Mouse (Mus musculus) kidney, adult 9 months (tissue): ENCODE measurements around the gene Rnf212.
A peak's percentile ranks its signal among the peaks of the same experiment; 100 is the strongest.

Experiments
- DNase-seq: peaks from one replicate; pipeline ENCODE4 v3.0.0; 2022

The Rnf212 gene

DNA sequence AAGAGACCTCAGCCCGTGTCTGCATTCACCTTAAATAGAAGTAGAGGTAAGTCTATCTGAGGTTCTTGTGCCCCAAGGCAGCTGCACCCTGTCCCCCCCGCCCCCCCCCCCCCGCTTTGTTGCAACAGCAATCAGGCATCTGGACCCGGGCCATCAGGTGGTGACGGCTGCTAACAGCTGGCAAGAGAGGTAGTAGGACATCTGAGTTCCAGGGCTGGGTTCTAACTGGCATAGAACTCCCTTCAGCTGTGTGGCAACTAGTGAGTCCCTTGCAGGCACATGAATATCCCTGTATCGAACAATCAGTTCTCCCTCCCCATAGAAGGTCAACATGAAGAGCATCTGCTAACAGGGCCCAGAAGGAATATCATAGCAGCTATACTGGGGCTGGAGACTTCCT lies 62.8 kb downstream of the Rnf212 start:
- DNase-seq: no peak

DNA sequence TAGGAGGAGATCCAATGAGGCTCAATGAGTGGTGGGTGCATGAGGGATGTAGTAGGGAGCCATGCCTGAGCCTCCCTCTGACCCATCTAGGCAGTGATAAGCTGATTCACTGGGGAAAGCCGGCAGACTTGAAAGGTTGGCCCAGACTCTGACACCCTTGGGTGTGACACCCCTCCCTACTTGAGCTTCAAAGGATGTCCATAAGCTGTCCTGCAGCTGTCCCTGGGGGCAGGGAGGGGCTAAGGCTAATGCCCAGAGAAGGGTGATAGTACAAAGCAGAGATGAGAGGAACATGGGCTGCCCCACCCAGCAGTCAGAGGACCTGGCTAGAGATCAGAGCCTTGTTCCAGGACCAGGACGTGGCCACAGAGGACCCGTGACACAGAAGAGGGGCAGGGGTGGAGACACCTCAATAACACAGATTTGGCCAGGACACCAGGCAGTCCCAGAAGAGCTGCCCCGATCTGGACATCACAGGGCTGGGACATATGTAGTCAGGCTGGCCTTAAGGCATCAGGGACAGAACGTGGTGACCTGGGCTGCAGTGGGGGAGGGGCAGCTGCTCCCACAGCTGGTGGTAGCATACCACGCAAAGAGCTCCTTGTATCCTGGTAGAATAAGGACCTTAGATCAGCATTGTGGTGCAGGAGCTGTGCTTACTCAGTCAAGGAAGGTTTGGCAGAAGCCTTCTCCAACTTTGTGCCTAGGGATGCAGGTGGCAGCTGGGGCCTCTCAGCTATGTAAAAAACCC lies 65.6 kb downstream of the Rnf212 start:
- DNase-seq: no peak

DNA sequence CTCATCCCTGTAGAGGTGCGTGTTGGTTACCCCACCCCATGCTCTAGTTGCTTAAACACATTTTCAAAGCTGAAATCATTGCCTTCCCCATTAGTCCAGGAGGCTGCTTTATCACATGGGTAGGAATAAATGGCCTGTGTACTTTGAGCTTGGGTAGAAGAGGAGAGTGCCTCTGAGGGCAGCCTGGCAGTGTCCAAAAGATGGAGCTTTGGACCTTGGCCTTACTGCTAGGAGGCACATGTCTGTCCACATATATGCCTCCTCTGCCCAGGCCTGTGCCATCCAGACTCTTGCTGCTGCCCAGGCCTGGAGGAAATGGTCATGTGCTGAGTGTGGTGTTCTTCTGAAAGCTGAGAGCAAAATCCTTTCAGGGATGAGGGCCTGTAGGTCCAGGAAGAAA lies 66.4 kb downstream of the Rnf212 start:
- DNase-seq: peak; percentile 88

DNA sequence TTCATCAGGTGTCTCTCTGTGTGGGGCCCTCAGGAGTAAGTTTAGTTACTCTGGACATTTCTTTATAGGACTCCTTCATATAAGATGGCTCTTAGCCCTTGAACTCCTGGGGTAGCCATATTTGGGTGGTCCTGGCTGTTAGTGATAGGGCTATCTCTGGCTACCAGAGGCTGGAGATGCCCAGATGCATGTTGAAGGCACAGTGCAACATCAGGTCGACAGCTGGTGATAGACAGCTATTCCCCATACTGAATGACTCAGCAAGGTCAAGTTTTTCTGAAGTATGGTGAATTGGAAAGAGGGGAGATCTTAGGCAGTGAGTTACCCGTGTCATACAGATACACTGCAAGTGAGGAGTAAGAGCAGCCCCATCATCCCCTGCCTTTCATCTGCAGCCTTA lies 67.0 kb downstream of the Rnf212 start:
- no peak for DNase-seq

DNA sequence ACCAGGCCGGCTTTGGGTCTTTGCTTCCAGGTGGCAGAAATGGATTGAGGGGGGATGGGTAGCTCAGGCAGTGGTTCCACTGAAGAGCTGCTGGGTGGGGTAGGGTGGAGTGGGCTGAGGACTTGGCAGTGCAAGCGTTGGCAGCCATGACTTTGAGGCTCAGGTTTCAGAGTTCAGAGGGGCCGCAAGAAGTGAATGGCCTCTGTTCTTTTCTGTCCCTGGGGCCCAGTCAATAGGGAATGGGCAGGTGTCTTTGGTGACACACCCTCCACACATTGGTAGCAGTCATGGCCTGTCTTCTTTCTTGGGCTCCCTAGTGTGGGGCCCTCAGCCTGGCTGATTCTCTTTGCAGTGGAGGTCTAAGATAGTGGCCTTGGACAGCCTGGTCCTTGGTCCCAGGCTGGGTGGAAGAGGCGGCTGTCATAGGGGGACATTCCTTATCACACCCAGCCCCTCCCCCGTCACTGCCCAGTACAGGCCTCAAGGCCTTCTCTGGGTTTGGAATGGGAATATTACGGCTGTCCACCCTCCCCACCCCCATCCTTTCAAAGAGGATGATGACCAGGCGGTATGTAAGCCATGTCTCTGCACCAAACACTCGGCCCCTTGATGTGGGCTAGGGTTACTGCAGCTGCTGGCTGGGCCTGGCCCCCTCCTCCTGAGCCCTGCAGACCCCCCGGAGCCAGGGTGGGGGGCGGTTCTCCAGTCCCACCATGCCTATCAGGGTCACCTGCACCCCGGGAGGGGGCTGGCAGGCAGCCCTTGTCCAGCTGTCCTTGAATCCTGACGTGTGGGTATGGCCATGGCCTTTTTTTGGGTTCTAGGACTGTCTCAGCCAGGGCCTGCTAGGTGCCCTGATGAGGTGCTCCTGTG lies 70.8 kb downstream of the Rnf212 start:
- no peak for DNase-seq

DNA sequence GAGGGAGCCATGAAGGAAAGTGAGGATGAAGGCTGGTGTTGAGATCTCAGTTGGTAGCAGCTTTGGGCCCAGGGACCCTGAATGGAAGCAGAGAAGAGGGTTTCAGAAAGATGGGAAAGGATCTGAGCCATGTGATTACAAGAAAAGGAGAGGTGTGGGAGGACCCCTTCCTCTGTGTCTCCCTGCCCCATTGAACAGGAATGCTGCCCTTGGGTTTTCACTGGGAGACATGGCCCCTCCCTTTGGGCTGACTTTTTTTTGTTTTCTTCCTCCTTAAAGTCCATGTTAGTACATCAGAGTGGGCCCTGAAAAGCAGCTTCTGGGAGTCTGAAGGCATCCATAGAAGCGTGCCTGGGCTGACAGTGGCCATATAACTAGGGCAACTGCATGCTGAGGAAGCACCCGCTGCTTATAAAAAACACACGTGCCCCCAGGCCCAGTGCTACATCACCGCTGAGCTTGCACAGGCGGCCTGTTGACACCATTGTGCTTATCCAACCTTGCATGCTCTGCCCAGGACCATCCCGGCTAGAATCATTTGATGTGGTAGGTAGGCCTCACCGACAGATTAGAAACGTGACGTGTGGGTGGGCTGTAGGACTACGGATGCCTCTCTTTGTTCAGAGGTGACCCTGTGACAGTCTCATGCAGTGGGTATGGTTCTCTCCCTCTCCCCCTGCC lies 73.3 kb downstream of the Rnf212 start:
- DNase-seq: no peak

DNA sequence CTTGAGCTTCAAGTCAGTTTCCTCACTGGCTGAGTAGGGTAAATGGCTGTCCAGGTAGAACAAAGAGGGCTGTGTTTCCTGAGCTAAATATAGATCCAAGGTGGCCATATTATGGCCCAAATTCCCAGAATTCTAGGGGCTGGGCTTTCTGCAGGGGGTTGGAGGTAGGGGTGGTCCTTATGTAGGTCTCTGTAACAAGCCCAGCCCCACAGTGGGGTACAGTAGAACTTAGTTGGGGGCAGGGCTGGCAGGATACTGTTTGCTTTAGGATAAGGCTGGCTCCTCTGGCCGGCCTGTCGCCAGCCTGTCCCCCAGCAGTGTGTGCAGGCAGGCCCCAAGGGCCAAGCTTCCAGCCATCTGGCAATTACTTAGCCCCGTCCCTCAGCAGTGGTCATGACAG lies 74.4 kb downstream of the Rnf212 start:
- DNase-seq: no peak

DNA sequence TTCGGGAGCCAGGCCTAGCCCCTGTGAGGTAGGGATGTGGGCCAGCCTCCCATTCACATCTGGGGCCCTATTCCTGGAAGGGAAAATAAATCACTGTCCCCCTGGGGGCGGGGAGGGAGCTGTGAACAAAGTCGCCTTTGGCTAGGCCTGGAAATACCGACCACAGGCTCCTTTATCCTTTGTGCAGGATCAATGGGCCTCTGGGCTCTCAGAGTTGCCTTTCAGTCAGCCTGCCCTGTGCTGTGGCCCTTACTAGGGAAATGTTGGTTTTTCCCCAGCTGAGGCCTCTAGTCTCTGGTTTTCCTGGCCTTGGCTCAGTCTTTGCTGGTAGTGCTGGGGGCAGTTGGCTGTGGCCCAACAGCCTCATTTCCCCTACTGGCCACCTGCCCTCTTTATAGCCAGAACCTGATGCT lies 77.4 kb downstream of the Rnf212 start:
- DNase-seq: no peak

DNA sequence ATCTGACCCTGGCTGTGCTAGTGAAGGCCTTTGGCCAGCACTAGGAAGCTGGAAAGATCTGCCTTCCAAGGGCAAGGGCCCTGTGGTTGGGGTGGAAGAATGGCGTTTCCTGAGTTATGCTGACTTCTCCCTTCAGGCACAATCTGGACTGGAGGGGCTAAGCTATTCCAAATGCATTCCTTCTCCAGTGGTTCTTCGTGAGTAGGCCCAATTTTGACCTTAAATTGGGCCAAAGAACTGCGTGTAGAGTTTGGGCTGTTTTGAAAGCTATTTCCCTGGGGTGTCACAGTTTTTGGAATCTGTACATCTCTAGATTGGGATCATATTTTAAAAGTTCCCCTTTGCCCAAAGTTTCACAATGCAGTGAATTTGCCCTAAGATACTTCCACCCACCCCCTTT lies 78.2 kb downstream of the Rnf212 start:
- peak; percentile 34 for DNase-seq

DNA sequence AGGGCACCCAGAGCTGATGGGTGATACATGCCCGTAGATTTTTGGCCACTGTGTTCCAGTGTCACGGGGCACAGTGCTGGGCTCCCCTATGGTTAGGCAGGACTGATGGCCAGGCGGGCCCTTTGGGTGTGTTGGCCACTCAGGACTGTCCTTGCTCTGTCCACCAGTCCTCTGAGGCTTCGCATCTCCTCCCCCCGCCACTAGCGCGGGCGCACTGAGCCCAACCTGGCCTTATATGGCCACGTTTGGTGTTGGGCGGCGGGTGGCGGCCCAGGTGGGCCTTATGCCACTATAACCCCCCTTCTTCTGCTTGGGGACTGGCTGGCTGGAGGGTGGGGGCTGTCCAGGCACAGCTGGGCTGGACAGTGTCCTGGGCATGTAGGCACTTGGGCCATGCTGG lies 78.9 kb downstream of the Rnf212 start:
- no peak for DNase-seq

DNA sequence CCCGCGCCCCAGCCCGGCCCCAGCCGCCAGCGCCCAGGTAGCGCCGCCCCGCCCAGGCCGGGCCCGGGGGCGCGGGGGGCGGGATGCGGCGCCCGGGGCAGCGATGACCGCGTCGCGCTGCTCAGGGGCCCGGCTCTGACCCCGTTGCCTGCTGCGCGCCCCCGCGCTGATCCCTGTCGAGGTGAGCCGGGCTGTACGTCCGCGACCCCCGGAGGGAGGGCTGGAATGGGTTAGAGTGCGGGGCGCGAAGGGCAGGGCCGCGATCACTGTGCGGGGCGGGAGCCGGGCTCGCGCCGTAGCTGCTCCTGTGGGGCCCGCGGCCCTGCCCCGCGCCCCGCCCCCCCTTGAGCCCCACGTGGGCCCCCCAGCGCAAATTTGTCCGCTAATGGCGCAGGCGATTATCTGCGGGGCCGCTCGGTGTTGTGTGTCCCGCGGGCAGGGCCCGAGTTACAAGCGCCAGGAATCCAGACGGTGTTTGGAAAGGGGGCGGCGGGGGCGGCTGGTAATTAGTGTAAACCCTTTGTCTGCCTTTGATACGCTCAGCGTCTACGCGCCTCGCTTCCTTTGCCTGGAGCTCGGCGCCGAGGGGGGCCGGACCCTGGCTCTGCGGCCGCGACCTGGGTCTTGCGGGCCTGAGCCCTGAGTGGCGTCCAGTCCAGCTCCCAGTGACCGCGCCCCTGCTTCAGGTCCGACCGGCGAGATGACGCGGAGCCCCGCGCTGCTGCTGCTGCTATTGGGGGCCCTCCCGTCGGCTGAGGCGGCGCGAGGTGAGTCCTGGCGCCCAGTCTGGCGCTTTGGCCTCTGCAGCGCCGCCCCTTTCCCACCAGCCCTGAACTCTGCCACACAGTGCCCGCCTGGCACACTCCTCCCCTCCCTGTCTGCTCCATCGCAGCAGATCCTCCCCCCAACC lies 80.2 kb downstream of the Rnf212 start:
- DNase-seq: peak; percentile 72

DNA sequence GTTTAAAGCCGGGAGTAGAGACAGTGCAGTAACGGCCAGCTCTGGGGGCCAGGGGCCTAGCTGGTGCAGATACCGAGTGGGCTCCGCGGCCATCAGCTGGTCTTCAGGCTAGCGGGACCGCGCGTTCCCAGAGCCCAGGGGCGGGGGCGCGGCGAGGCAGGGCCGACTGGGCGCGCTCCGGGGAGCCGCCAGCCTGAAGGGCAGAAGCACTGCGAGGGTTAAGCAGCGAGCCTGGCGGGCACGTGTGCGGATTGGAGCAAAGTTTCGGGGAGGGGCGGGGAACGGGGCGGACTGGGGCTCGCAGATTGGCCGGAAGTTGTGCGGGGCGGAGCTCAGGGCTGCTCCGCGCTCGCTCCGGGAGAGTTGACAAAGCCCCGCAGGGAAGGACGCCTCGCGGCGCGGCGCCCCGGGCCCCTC lies 80.9 kb downstream of the Rnf212 start:
- DNase-seq: peak; percentile 82

DNA sequence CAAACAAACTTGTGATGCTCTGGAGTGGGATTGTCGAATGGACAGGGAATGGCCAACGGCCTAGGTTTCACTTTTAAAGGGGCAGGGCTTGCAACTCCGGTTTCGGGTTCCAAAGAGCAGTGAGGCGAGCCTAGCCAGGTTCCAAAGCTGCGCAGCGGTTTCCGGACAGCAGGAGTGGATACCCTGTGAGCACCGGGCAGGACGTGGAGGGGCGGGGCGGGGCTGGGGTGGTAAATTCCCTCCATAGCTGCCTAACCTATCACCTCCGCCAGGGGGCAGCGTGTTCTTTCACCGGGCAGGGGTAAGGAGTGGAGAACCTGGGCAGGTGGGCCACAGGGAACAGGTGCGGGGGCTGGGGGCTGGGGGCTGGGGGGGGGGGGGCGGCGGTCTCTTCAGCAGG lies 82.5 kb downstream of the Rnf212 start, which contains the start of gene Fgfrl1:
TSS of gene Fgfrl1 (plus strand) at position 112 of the 400 bp plus-strand sequence.
- DNase-seq: peak; percentile 78

DNA sequence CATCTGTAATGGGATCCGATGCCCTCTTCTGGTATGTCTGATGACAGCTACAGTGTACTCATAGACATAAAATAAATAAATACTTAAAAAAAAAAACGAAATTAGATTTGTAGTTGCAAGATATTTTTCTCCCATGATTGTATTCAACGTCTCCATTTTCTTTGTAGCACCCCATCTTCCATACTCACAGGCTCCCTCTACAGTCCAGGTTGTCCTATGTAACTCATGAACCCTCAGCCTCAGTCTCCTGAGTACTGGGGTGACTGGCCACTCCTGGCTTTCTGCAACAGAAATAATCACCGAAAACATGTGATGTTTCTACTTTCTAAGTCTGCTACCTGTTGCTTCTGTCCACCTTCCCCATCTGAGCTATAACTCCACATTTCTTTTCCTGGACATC lies 83.6 kb downstream of the Rnf212 start:
- no peak for DNase-seq

DNA sequence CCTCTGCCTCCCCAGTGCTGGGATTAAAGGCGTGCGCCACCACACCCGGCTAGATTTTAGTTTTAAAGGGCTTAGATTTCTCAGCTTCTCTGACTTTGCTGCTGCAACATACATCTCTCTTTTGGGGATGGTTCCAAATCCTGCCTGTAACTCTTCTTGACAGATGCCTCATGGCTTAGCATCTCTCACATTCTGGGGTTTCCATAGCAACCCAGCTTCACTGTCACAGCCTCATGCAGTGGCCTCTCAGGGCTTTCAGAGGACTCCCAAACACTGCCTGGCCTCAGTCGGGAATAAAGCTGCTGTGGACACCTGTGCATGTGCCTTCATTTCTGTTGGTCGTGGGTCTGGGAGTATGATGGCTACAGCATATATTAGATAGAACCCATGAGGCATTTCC lies 85.7 kb downstream of the Rnf212 start:
- DNase-seq: no peak

DNA sequence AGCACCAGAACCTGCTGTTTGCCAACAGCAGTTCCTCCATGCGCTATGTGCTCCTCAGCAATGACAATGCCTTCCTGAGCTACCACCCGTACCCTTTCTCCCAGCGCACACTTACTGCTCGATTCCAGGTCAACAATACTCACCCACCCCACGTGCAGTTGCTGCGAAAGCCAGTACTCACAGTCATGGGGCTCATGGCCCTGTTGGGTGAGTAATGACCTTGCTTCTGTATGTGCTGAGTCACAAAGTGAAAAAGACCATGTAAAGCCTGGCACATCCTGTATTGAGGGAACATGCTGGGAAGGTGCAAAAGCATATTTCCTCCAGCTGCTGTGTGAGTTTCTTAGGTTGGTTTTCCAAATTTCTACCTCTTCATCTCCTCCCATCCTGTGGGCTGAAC lies 93.9 kb downstream of the Rnf212 start:
- no peak for DNase-seq

DNA sequence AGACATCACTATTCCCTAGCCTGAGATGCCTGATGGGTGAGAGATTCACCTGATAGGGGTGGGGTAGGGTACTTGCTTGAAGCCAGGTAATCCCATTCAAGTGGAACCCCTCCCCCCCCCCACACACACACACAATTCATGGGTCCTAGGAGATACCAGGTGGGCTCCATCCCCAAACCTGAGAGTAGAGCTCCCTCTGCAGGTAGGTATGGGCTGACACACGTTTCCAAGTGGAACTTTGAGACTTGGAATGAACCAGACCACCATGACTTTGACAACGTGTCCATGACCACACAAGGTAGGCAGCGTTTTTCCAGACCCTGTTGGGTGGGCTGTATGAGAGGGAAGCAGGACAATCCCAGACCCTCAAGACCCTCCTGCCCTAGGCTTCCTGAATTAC lies 94.9 kb downstream of the Rnf212 start:
- no peak for DNase-seq
